32 mouse cellular contexts compared by ENCODE assay signal in the genomic region with DNA sequence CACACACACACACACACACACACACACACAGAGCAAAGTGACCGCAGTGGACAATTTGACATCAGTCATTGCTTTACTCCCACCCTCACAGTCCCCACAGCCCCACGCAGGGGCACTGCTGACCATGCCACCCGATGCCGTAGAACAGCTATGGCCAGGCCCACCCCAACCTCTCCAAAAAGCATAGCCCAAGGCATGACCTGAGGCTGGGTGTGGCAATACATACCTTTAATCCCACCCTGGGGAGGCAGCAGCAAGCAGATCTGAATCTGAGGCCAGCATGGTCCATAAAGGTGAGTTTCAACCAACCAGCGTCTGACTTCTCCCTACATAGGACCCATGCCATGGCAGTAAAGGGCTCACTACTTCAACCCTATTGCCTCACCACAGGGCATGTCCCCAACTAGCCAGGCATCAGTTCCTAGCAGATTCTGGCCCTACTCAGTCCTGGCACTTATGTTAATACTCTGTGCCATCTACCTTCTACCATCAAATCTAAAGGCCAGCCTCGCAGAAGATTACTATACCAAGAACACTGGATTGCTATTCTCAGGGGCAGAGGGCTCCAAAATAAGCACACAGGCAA. TPM values are rescaled to one million over a fixed set of nuclear protein-coding genes. Genes with fewer than 3 reads are reported as not detected.
DNase-seq lines count a peak whose midpoint lies in the region; ATAC-seq and TF ChIP-seq lines count a peak whose summit lies in the region.
"Had no signal": no experiment of that assay in that cellular context is flagged by ENCODE, and none has a peak within 500 bp of the region (broad histone marks: within the 10 kb centered on the region; RNA-seq: fewer than 3 reads in every experiment).

No protein-coding gene starts in this region.

- WGBS in heart, embryonic 12.5 days = 87% methylated on average over 6 of the region's 6 CpGs
- 95% methylated on average over 6 of the region's 6 CpGs for WGBS in midbrain, embryonic 13.5 days
- WGBS in midbrain, embryonic 11.5 days = 93% methylated on average over 6 of the region's 6 CpGs
- WGBS in forebrain, embryonic 10.5 days = 93% methylated on average over 6 of the region's 6 CpGs

- TF ChIP-seq POLR2A in myocyte (IDR thresholded peaks at IDR 0.05; ENCODE audit: insufficient read length, low read depth) = no peak

- no peak for DNase-seq in heart, postnatal 4 days
- DNase-seq in midbrain, embryonic 11.5 days (ENCODE audit: low spot score, missing footprints) = no peak
- DNase-seq in forebrain, embryonic 10.5 days (ENCODE audit: extremely low spot score, low spot score) = no peak
- DNase-seq in testis, postnatal 10 days (ENCODE audit: low spot score) = no peak
- DNase-seq: cerebellum, adult 11 months; cerebellum, adult 9-10 months; embryo, embryonic 11 days; forebrain, postnatal 0 days; gastrocnemius, postnatal 14 days; heart, adult 11 months; kidney, adult 9 months; kidney, postnatal 14 days; layer of hippocampus, adult 9-11 months; lung, postnatal 36 days; midbrain, embryonic 14.5 days; right cerebral cortex, postnatal 25 days; thymus, adult 2 months; thymus, postnatal 36 days had no signal

- no peak overlapping the region for H3K27ac ChIP-seq in heart, embryonic 12.5 days (ENCODE audit: poor library complexity, severe bottlenecking)
- H3K27ac ChIP-seq in midbrain, embryonic 13.5 days = no peak overlapping the region
- H3K27ac ChIP-seq in midbrain, embryonic 11.5 days (ENCODE audit: low read depth, low read length) = no peak overlapping the region
- no peak overlapping the region for H3K27ac ChIP-seq in forebrain, embryonic 10.5 days
- H3K27ac ChIP-seq: embryonic facial prominence, embryonic 13.5 days; forebrain, embryonic 12.5 days; hindbrain, embryonic 15.5 days; limb, embryonic 13.5 days; neural tube, embryonic 15.5 days; stomach, embryonic 15.5 days had no signal

- peak; percentile 45; the same call in 1 of the 2 replicates for ATAC-seq in heart, embryonic 12.5 days (ENCODE audit: insufficient number of reproducible peaks, low FRiP score)
- ATAC-seq in midbrain, embryonic 13.5 days = peak; percentile 37; the same call in 1 of the 2 replicates
- ATAC-seq in midbrain, embryonic 11.5 days (ENCODE audit: low FRiP score) = no peak
- ATAC-seq: forebrain, postnatal 0 days; Patski had no signal

- peaks cover 3% of the 10 kb centered on the region; the same call in 1 of the 2 replicates for H3K9me3 ChIP-seq in heart, embryonic 12.5 days (replicated peaks)
- H3K9me3 ChIP-seq in midbrain, embryonic 13.5 days = peaks cover 4% of the 10 kb centered on the region; the same call in 1 of the 2 replicates
- H3K9me3 ChIP-seq in midbrain, embryonic 11.5 days (ENCODE audit: control insufficient read depth, low read length) = no peaks in the 10 kb centered on the region
- no peaks in the 10 kb centered on the region; the same call in 1 of the 2 replicates for H3K9me3 ChIP-seq in forebrain, embryonic 10.5 days
- H3K9me3 ChIP-seq: embryonic facial prominence, embryonic 13.5 days; forebrain, embryonic 12.5 days; G1E; heart, embryonic 10.5 days; hindbrain, embryonic 15.5 days; neural tube, embryonic 15.5 days; stomach, embryonic 15.5 days had no signal

- no peaks in the 10 kb centered on the region for H3K27me3 ChIP-seq in heart, embryonic 12.5 days (replicated peaks)
- H3K27me3 ChIP-seq in midbrain, embryonic 13.5 days = no peaks in the 10 kb centered on the region
- H3K27me3 ChIP-seq in midbrain, embryonic 11.5 days (ENCODE audit: control insufficient read depth, insufficient read depth, low read length) = no peaks in the 10 kb centered on the region
- no peaks in the 10 kb centered on the region for H3K27me3 ChIP-seq in myocyte (ENCODE audit: control insufficient read depth, insufficient read depth, insufficient read length)
- H3K27me3 ChIP-seq in forebrain, embryonic 10.5 days (ENCODE audit: poor library complexity, severe bottlenecking) = no peaks in the 10 kb centered on the region
- H3K27me3 ChIP-seq: embryonic facial prominence, embryonic 13.5 days; forebrain, embryonic 12.5 days; hindbrain, embryonic 15.5 days; limb, embryonic 13.5 days; neural tube, embryonic 15.5 days; Patski; stomach, embryonic 15.5 days had no signal

- H3K79me2 ChIP-seq in myocyte (ENCODE audit: control insufficient read depth, insufficient read depth) = no peaks in the 10 kb centered on the region

- H3K9ac ChIP-seq in heart, embryonic 12.5 days = no peak overlapping the region
- no peak overlapping the region for H3K9ac ChIP-seq in midbrain, embryonic 13.5 days (replicated peaks)
- H3K9ac ChIP-seq in midbrain, embryonic 11.5 days (ENCODE audit: low read length) = no peak overlapping the region
- H3K9ac ChIP-seq: embryonic facial prominence, embryonic 13.5 days; forebrain, embryonic 12.5 days; forebrain, postnatal 0 days; hindbrain, embryonic 15.5 days; limb, embryonic 13.5 days; neural tube, embryonic 15.5 days; stomach, embryonic 15.5 days had no signal

- H3K4me1 ChIP-seq in heart, embryonic 12.5 days (replicated peaks) = peaks cover 15% of the 10 kb centered on the region
- H3K4me1 ChIP-seq in midbrain, embryonic 13.5 days (replicated peaks) = no peaks in the 10 kb centered on the region
- no peaks in the 10 kb centered on the region for H3K4me1 ChIP-seq in midbrain, embryonic 11.5 days (ENCODE audit: control insufficient read depth, insufficient read depth, low read length)
- no peaks in the 10 kb centered on the region for H3K4me1 ChIP-seq in forebrain, embryonic 10.5 days
- H3K4me1 ChIP-seq: embryonic facial prominence, embryonic 13.5 days; forebrain, embryonic 12.5 days; hindbrain, embryonic 15.5 days; limb, embryonic 13.5 days; neural tube, embryonic 15.5 days; stomach, embryonic 15.5 days had no signal

- peaks cover 41% of the 10 kb centered on the region for H3K36me3 ChIP-seq in heart, embryonic 12.5 days
- peaks cover 39% of the 10 kb centered on the region for H3K36me3 ChIP-seq in midbrain, embryonic 13.5 days
- peaks cover 13% of the 10 kb centered on the region for H3K36me3 ChIP-seq in midbrain, embryonic 11.5 days (ENCODE audit: control insufficient read depth, insufficient read depth, low read length)
- H3K36me3 ChIP-seq in myocyte (ENCODE audit: control insufficient read depth, insufficient read depth) = peaks cover 26% of the 10 kb centered on the region
- H3K36me3 ChIP-seq in forebrain, embryonic 10.5 days (replicated peaks) = peaks cover 57% of the 10 kb centered on the region

- no peak overlapping the region for H3K4me2 ChIP-seq in heart, embryonic 12.5 days
- H3K4me2 ChIP-seq in midbrain, embryonic 13.5 days (replicated peaks) = no peak overlapping the region
- no peak overlapping the region for H3K4me2 ChIP-seq in midbrain, embryonic 11.5 days
- no peak overlapping the region for H3K4me2 ChIP-seq in myocyte (ENCODE audit: low read depth)
- H3K4me2 ChIP-seq: embryonic facial prominence, embryonic 13.5 days; forebrain, embryonic 12.5 days; hindbrain, embryonic 15.5 days; limb, embryonic 13.5 days; liver, embryonic 11.5 days; neural tube, embryonic 15.5 days; stomach, embryonic 15.5 days had no signal

- H3ac ChIP-seq in myocyte (ENCODE audit: control insufficient read depth, insufficient read length) = no peak overlapping the region

- no peak overlapping the region for H3K4me3 ChIP-seq in heart, embryonic 12.5 days
- no peak overlapping the region for H3K4me3 ChIP-seq in midbrain, embryonic 13.5 days (replicated peaks)
- no peak overlapping the region for H3K4me3 ChIP-seq in midbrain, embryonic 11.5 days (ENCODE audit: low read depth, low read length)
- H3K4me3 ChIP-seq in myocyte = no peak overlapping the region
- no peak overlapping the region for H3K4me3 ChIP-seq in forebrain, embryonic 10.5 days
- H3K4me3 ChIP-seq: embryonic facial prominence, embryonic 13.5 days; erythroblast, embryonic 14.5 days; forebrain, embryonic 12.5 days; heart, embryonic 10.5 days; hindbrain, embryonic 15.5 days; limb, embryonic 13.5 days; neural tube, embryonic 15.5 days; stomach, embryonic 15.5 days had no signal

TF ChIP-seq in myocyte, 11 proteins besides CTCF, POLR2A, EP300 and RAD21:
- TF ChIP-seq MYOG (IDR thresholded peaks at IDR 0.05; ENCODE audit: control insufficient read depth in 1 of 3, insufficient read depth in 1 of 3, insufficient read length in 2 of 3, low read depth in 2 of 3) = no peak
- no peak for TF ChIP-seq SRF (IDR thresholded peaks at IDR 0.05; ENCODE audit: control insufficient read depth, insufficient read length, low read depth)
- TF ChIP-seq E2F4 (IDR thresholded peaks at IDR 0.05; ENCODE audit: insufficient read depth) = no peak
- peak; percentile 13 for TF ChIP-seq POLR2AphosphoS2 (IDR thresholded peaks at IDR 0.05; ENCODE audit: insufficient read length, low read depth)
TF ChIP-seq in myocyte: peak in this region for 1.

RNA-seq across cellular contexts. Expression of a gene that starts 41.1 kb away (rescaled TPM):
- 82.4 and 84.2 TPM in 2 replicates for polyA plus RNA-seq in heart, embryonic 12.5 days (2016; fragmentation: Nextera tagmentation; extraction: Ambion mirVana)
- 100 to 1,000 TPM; 132 to 136 TPM for total RNA-seq in heart, postnatal 4 days (2021)
- 57.0 and 58.7 TPM in 2 replicates for polyA plus RNA-seq in midbrain, embryonic 13.5 days (2015; fragmentation: Nextera tagmentation; extraction: Ambion mirVana)
- 111 and 117 TPM in 2 replicates for polyA plus RNA-seq in midbrain, embryonic 11.5 days (2014; fragmentation: Nextera tagmentation; extraction: Ambion mirVana)
- 99.3 TPM for polyA plus RNA-seq in myocyte (2012; fragmentation: generic; extraction: Trizol)
- polyA plus RNA-seq in forebrain, embryonic 10.5 days (2016; fragmentation: Nextera tagmentation; extraction: Ambion mirVana) = 127 and 136 TPM in 2 replicates
